Mouse (Mus musculus): ENCODE measurements around the gene Fam126a. TPM values are rescaled to one million over a fixed set of nuclear protein-coding genes. Genes with fewer than 3 reads are reported as not detected.

Fam126a gene
- polyA plus RNA-seq, 1 experiment from 2014 or later, result 47.4 TPM

- H3K9me3 ChIP-seq, result peaks cover 4% of the 10 kb centered on the region; the same call in 1 of the 2 replicates
- H3K4me2 ChIP-seq (replicated peaks), result no peak overlapping the region
- no peaks in the 10 kb centered on the region for H3K36me3 ChIP-seq
- no peak overlapping the region for H3K27ac ChIP-seq (replicated peaks)
- H3K4me1 ChIP-seq, result peaks cover 3% of the 10 kb centered on the region; the same call in 1 of the 2 replicates
- WGBS, result 73% methylated on average over 9 of the region's 9 CpGs
- H3K9ac ChIP-seq (replicated peaks), result no peak overlapping the region
- no peaks in the 10 kb centered on the region for H3K27me3 ChIP-seq
- H3K4me3 ChIP-seq, result no peak overlapping the region
- no peak for ATAC-seq (ENCODE audit: low FRiP score, low read depth)
Measured at GRCm38 (mm10) chr5:24053245-24054190, 23.0 kb upstream of the Fam126a start.

- ATAC-seq (ENCODE audit: low FRiP score, low read depth), result no peak
- WGBS, result 77% methylated on average over 16 of the region's 16 CpGs
- Histone ChIP-seq H3K9ac (replicated peaks) (no peak overlapping the region), H3K4me2 (replicated peaks) (no peak overlapping the region), H3K36me3 (no peaks in the 10 kb centered on the region), H3K27ac (replicated peaks) (no peak overlapping the region), H3K4me3 (no peak overlapping the region), H3K4me1 (peaks cover 3% of the 10 kb centered on the region; the same call in 1 of the 2 replicates), H3K9me3 (no peaks in the 10 kb centered on the region), H3K27me3 (no peaks in the 10 kb centered on the region)
Measured at GRCm38 (mm10) chr5:24051755-24052675, 21.5 kb upstream of the Fam126a start.

- Histone ChIP-seq H3K9ac (replicated peaks) (no peak overlapping the region), H3K36me3 (no peaks in the 10 kb centered on the region), H3K27me3 (no peaks in the 10 kb centered on the region), H3K4me2 (replicated peaks) (no peak overlapping the region), H3K4me1 (no peaks in the 10 kb centered on the region), H3K9me3 (no peaks in the 10 kb centered on the region), H3K27ac (replicated peaks) (no peak overlapping the region), H3K4me3 (no peak overlapping the region)
- ATAC-seq (ENCODE audit: low FRiP score, low read depth), result no peak
- WGBS, result 19% methylated on average over 1 of the region's 1 CpGs
Measured at GRCm38 (mm10) chr5:24047821-24048220, 17.3 kb upstream of the Fam126a start.

- no peaks in the 10 kb centered on the region for H3K36me3 ChIP-seq
- no peak overlapping the region for H3K4me3 ChIP-seq
- no peak overlapping the region for H3K9ac ChIP-seq (replicated peaks)
- H3K27me3 ChIP-seq, result no peaks in the 10 kb centered on the region
- H3K4me1 ChIP-seq, result no peaks in the 10 kb centered on the region
- no peaks in the 10 kb centered on the region for H3K9me3 ChIP-seq
- H3K27ac ChIP-seq (replicated peaks), result no peak overlapping the region
- no peak overlapping the region for H3K4me2 ChIP-seq (replicated peaks)
- WGBS, result 90% methylated on average over 7 of the region's 7 CpGs
- no peak for ATAC-seq (ENCODE audit: low FRiP score, low read depth)
Measured at GRCm38 (mm10) chr5:24047001-24047400, 16.5 kb upstream of the Fam126a start.

- Histone ChIP-seq H3K4me2 (replicated peaks) (no peak overlapping the region), H3K9ac (replicated peaks) (no peak overlapping the region), H3K36me3 (no peaks in the 10 kb centered on the region), H3K27me3 (no peaks in the 10 kb centered on the region), H3K27ac (replicated peaks) (no peak overlapping the region), H3K4me3 (no peak overlapping the region), H3K4me1 (no peaks in the 10 kb centered on the region), H3K9me3 (no peaks in the 10 kb centered on the region)
- 63% methylated on average over 4 of the region's 4 CpGs for WGBS
- no peak for ATAC-seq (ENCODE audit: low FRiP score, low read depth)
Measured at GRCm38 (mm10) chr5:24045998-24046631, 15.6 kb upstream of the Fam126a start.

- Histone ChIP-seq H3K4me1 (no peaks in the 10 kb centered on the region), H3K4me3 (no peak overlapping the region), H3K27ac (replicated peaks) (no peak overlapping the region), H3K4me2 (replicated peaks) (no peak overlapping the region), H3K9me3 (no peaks in the 10 kb centered on the region), H3K9ac (replicated peaks) (no peak overlapping the region), H3K27me3 (no peaks in the 10 kb centered on the region), H3K36me3 (no peaks in the 10 kb centered on the region)
- WGBS, result 83% methylated on average over 1 of the region's 1 CpGs
- ATAC-seq (ENCODE audit: low FRiP score, low read depth), result no peak
Measured at GRCm38 (mm10) chr5:24044387-24044786, 13.9 kb upstream of the Fam126a start.

GRCm38 (mm10) chr5:24043367-24043766 lies 12.9 kb upstream of the Fam126a start:
- Histone ChIP-seq H3K9ac (replicated peaks) (no peak overlapping the region), H3K9me3 (no peaks in the 10 kb centered on the region), H3K4me1 (no peaks in the 10 kb centered on the region), H3K4me2 (replicated peaks) (no peak overlapping the region), H3K27ac (replicated peaks) (no peak overlapping the region), H3K4me3 (no peak overlapping the region), H3K36me3 (no peaks in the 10 kb centered on the region), H3K27me3 (no peaks in the 10 kb centered on the region)
- no peak for ATAC-seq (ENCODE audit: low FRiP score, low read depth)
- 80% methylated on average over 2 of the region's 2 CpGs for WGBS

GRCm38 (mm10) chr5:24041341-24041852 lies 10.9 kb upstream of the Fam126a start:
- H3K9ac ChIP-seq (replicated peaks), result no peak overlapping the region
- no peaks in the 10 kb centered on the region for H3K9me3 ChIP-seq
- no peaks in the 10 kb centered on the region; the same call in 1 of the 2 replicates for H3K4me1 ChIP-seq
- no peak overlapping the region for H3K4me3 ChIP-seq
- H3K27me3 ChIP-seq, result no peaks in the 10 kb centered on the region
- H3K27ac ChIP-seq (replicated peaks), result no peak overlapping the region
- H3K36me3 ChIP-seq, result no peaks in the 10 kb centered on the region
- H3K4me2 ChIP-seq (replicated peaks), result no peak overlapping the region
- 90% methylated on average over 4 of the region's 4 CpGs for WGBS
- no peak for ATAC-seq (ENCODE audit: low FRiP score, low read depth)

GRCm38 (mm10) chr5:24040601-24041000 lies 10.1 kb upstream of the Fam126a start:
- Histone ChIP-seq H3K4me1 (no peaks in the 10 kb centered on the region; the same call in 1 of the 2 replicates), H3K27me3 (no peaks in the 10 kb centered on the region), H3K9ac (replicated peaks) (no peak overlapping the region), H3K9me3 (no peaks in the 10 kb centered on the region), H3K36me3 (no peaks in the 10 kb centered on the region), H3K4me3 (no peak overlapping the region), H3K27ac (replicated peaks) (no peak overlapping the region), H3K4me2 (replicated peaks) (no peak overlapping the region)
- ATAC-seq (ENCODE audit: low FRiP score, low read depth), result no peak

GRCm38 (mm10) chr5:24039423-24039822 lies 8.9 kb upstream of the Fam126a start:
- Histone ChIP-seq H3K27me3 (no peaks in the 10 kb centered on the region), H3K4me3 (no peak overlapping the region), H3K27ac (replicated peaks) (no peak overlapping the region), H3K4me2 (replicated peaks) (no peak overlapping the region), H3K9me3 (no peaks in the 10 kb centered on the region), H3K36me3 (no peaks in the 10 kb centered on the region), H3K9ac (replicated peaks) (no peak overlapping the region), H3K4me1 (no peaks in the 10 kb centered on the region; the same call in 1 of the 2 replicates)
- WGBS, result 88% methylated on average over 5 of the region's 5 CpGs
- no peak for ATAC-seq (ENCODE audit: low FRiP score, low read depth)

GRCm38 (mm10) chr5:24038819-24039218 lies 8.3 kb upstream of the Fam126a start:
- ATAC-seq (ENCODE audit: low FRiP score, low read depth), result no peak
- no peak overlapping the region for H3K9ac ChIP-seq (replicated peaks)
- no peak overlapping the region for H3K4me3 ChIP-seq
- no peak overlapping the region for H3K4me2 ChIP-seq (replicated peaks)
- H3K4me1 ChIP-seq, result no peaks in the 10 kb centered on the region; the same call in 1 of the 2 replicates
- no peaks in the 10 kb centered on the region for H3K27me3 ChIP-seq
- H3K27ac ChIP-seq (replicated peaks), result no peak overlapping the region
- WGBS, result 87% methylated on average over 5 of the region's 5 CpGs
- no peaks in the 10 kb centered on the region for H3K9me3 ChIP-seq
- no peaks in the 10 kb centered on the region for H3K36me3 ChIP-seq

All from midbrain, embryonic 12.5 days (tissue).